Mouse (Mus musculus) embryo, embryonic 10.5 days (tissue): Measurements from ENCODE around the gene Arvcf.

Experiments
- DNase-seq: peaks from one replicate; pipeline ENCODE4 v3.0.0-alpha.2; 2015; ENCODE audit warnings: low spot score

Arvcf gene

GRCm38 (mm10) chr16:18356961-18357360 lies 9.0 kb downstream of the Arvcf start:
- DNase-seq, result no peak

- no peak for DNase-seq
Measured at GRCm38 (mm10) chr16:18357977-18358376, 10.0 kb downstream of the Arvcf start.

GRCm38 (mm10) chr16:18360151-18360805 lies 12.3 kb downstream of the Arvcf start:
- DNase-seq, result no peak

GRCm38 (mm10) chr16:18362948-18363347 lies 15.0 kb downstream of the Arvcf start:
- DNase-seq, result no peak

GRCm38 (mm10) chr16:18366849-18367248 lies 18.9 kb downstream of the Arvcf start:
- no peak for DNase-seq

- DNase-seq, result no peak
Measured at GRCm38 (mm10) chr16:18370197-18370596, 22.2 kb downstream of the Arvcf start.

GRCm38 (mm10) chr16:18373632-18374031 lies 25.6 kb downstream of the Arvcf start:
- DNase-seq, result no peak

DNA sequence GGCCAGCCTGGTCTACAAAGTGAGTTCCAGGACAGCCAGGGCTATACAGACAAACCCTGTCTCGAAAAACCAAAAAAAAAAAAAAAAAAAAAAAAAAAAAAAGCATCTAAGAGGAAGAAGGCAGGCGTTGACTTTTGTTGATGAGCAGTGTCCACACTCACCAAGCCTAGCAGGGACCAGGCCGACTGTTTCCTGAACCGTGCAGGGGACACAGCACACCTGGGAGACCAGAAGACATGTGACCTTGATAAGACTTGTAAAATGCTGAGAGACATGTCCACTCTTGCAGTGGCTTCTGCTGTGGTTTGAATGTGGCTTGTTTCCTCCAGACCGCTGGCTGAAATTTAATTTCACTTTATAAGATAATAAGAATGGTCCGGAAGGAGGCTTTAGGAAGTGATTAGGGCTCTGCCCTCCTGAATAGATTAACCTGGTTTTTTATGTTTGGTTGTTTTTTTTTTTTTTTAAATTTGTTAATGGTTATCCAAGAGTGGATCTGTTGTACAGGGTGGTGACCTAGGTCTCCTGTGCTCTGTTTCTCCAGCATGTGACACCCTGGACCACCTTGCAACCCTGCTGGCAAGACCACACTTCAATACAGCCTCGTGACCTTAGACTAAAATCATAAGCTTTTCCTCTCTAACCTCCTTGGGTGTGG lies 28.4 kb downstream of the Arvcf start:
- no peak for DNase-seq

DNA sequence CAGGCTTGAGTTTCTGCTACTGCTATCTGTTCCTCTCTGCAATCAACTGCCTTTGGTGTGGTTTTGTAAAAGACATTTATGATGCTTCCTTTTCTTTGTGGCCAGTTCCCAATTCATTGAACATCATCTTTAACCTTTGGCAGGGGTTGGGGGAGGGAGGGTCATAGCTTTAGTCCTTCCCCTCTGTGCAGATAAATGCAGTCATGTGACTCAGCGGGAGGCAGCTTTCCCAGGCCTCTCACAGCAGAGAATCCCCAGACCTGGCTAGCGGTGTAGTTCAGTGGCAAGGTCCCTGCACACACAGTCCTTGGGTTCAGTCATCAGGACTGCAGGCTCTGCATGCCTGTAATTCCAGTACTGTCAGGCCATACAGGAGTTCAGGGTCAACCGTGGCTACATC lies 29.2 kb downstream of the Arvcf start:
- peak; percentile 61 for DNase-seq

DNA sequence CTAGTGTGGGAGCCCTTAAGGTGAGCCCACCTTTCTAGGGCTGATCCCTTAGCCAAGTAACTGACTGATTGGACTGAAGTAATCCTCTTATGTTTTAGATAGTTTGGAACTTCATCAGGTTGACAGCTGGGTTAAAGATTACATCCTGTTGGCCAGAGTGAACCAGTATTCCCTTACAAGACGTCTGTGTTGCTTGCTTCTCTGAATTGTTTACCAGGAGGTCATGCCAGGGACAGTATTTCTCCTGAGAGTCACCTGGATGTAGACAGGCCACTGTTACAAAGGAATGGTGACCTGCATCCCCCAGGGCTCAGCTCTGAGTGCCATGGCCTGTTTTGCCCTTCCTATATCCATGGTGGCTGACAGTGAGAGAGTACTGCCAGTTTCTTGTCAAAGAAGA lies 30.5 kb downstream of the Arvcf start:
- no peak for DNase-seq

GRCm38 (mm10) chr16:18379338-18380001 lies 31.5 kb downstream of the Arvcf start:
- no peak for DNase-seq

- DNase-seq, result peak; percentile 87
Measured at GRCm38 (mm10) chr16:18380495-18381063, 32.6 kb downstream of the Arvcf start.

DNA sequence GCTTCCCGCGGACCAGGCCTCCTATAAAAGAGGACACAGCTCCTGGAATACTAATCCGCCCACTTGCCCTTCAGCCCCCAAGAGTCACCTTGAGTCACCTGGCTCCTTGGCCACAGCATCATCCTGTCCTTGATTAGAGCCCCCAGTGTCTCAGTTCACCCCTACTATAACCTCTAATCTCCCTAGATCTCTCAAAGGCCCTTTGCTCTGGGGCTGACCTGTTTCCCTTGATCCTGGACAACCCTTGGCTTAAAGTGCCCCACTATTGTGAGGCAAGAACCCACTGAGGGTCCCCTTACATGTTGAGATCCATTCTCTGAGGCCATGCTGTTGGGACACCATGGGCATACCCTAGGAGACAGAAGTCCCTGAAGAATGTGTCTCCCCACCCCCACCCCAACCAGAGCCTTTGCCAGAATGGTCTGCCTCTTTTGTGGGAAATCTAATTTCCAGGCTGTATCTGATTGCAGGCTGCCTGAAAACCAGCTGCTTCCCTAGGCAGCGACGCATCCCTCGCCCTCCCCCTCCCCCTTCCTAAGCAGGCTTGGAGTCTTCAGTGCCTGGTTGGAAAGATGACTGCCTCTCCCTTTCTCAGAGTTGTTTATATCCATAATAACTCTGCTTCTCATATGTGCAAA lies 33.8 kb downstream of the Arvcf start:
- peak; percentile 80 for DNase-seq

GRCm38 (mm10) chr16:18383045-18383726 lies 35.2 kb downstream of the Arvcf start:
- no peak for DNase-seq

- DNase-seq, result peak; percentile 67
Measured at GRCm38 (mm10) chr16:18383756-18384155, 35.8 kb downstream of the Arvcf start.

GRCm38 (mm10) chr16:18384211-18384610 lies 36.2 kb downstream of the Arvcf start:
- no peak for DNase-seq

DNA sequence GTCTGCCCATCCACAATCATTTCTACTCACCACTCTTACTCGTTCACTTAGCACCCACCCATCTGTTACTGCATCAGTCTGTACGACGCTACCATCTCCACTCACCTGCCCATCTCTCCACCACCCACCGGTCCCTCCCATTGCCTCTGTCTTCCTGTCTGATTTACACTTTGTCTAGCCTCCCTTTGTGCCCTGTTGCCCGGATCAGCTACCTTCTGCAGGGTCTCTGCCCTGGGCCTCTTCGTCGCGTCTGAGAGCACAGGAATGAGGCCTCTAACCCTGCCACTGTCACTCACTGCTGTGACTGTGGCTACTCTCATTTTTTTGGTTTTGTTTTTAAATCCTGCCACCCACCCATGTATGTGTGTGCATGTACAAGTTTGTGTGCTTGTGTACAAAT lies 36.7 kb downstream of the Arvcf start:
- DNase-seq, result no peak

GRCm38 (mm10) chr16:18385411-18385810 lies 37.4 kb downstream of the Arvcf start:
- DNase-seq, result no peak

DNA sequence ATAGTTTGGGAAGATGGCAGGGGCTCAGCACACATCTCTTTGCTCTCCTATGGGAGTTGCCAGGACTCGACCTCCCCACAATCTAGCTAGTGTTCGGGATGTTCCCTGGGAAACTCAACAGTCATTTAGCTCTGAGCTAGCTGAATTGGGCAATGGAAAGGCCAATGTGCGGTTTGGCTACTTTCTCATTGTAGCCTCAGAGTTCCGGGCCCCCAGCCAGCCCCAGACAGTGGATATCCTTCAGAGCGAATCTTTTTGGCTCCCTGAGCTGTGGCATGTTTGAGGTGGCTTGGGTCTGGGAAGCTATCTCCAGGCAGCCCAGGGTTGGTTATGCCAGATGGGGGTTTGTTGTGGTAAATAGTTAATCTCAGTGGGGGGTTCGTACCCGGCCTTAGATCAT lies 38.5 kb downstream of the Arvcf start:
- DNase-seq, result no peak

- DNase-seq, result no peak
Measured at GRCm38 (mm10) chr16:18386972-18387371, 39.0 kb downstream of the Arvcf start.

DNA sequence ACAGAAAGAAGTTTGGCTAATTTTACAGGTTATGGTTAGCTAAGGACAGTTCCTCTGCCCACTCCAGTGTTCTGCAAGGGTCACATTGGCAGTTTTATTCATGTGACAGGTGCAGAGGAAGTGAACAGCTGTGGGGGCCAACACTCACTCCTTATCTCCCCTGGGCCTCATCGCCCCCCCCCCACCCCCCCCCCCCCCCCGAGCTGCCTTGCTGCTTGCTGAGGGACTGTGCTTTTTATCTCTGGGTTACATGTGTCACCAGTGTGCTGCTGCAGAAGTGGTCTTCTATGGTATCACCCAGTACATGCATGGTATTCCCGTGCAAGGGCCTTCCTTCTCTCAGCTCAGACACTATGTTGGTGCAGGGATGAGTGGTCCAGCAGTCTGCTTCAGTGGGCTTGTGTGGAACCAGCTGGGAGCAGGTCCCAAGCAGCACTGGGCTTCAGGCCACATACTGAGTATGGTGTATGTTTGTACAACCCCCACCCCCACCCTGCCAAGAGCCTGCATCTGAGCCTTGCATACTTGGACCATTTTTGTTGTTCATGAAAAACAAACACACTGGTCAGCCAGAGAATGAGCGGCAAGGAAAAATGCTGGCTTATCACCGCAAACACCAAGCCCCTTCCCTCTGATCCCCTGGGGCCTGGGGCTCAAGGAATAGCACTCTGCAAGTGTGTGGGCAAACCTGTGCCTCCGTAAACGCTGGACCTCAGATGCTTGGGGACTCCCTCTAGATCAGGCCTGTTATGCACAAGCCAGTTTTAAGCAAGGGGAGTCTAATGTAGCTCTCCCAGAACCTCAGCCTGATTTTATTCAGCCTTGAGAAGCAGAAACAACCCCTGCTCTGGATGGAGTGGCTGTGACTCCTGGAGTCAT lies 40.0 kb downstream of the Arvcf start:
- no peak for DNase-seq
